Mouse (Mus musculus): ENCODE data around the gene Pip5k1a.
A peak's percentile ranks its signal among the peaks of the same experiment; 100 is the strongest.
"Not testable (repeated sequence)": the region's sequence is repeated elsewhere in the genome, so short reads cannot be mapped to it uniquely, and the experiment has no call there.

The Pip5k1a gene

DNA sequence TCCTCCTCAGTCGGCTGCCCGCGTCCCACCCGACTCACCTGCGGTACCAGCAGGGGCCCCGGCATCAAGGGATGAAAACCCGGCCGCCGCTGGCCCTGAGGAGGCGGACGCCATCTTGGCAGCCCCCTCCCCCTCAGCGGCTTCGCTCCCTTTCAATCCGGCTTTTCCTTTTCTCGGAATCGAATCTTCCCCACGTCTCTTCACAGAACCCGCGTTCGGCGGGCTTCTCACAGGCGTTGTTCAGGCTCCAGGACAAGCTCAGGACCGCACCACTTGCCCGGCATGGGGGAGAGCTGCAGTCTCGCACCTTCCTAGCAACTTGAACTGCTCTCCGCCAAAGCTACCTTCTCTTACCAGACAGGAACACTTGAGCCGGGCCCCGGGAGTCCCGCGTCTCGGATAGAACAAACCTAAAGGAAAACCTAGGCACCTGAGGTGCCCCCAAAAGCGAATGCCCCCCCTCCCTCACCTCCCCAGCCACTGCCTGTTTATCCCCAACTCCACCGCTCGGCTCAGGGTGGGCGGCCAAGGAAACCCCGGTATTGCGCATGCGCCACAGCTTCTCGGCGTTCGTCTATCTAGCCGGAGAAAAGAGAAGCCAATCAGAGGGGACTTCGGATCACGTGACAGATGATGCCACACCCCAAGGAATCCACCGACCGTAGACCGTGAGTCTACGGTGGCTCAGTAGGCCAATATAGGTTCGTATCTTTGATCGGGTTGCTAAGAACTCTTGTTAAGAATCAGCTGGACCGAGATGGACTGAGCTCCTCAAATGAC lies at the start of gene Pip5k1a:
Pip5k1a (minus strand) TSS at position 593 of the 780 bp plus-strand sequence.
- peak; percentile 98 for DNase-seq

DNA sequence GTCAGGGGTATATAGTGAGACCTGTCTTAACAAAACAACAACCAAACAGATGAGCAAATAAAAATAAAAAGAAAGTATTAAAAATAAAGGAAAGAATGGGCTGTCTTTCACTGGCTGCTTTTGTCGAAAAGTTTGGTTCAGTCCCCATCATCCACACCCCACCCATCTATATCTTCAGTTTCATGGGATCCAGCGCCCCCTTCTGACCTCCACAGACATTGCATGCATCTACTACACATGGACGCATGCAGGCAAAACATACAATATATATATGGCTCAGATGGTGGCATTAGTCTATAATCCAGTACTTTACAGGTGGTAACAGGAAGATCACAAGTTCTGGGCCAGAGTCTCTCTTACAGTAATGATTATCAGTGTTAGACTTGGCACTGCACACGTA lies 47.1 kb upstream of the Pip5k1a start:
- DNase-seq = no peak

DNA sequence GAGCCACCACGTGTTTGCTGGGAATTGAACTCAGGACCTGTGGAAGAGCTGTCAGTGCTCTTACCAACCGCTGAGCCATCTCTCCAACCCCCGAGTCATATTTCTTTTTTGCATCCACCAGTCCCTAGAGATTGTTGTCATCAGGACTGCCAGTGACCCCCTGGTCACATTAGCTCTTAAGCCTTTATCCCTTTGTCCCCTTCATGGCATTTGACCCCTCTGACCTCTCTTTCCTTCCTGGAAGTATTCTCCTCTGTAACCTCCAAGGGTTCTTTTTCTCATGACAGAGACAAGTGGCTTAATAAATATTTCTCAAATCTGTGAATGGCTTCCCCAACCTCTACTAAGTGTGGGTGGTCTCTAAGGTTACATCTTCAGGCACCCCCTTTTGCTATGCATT lies 41.2 kb upstream of the Pip5k1a start:
- no peak for DNase-seq

DNA sequence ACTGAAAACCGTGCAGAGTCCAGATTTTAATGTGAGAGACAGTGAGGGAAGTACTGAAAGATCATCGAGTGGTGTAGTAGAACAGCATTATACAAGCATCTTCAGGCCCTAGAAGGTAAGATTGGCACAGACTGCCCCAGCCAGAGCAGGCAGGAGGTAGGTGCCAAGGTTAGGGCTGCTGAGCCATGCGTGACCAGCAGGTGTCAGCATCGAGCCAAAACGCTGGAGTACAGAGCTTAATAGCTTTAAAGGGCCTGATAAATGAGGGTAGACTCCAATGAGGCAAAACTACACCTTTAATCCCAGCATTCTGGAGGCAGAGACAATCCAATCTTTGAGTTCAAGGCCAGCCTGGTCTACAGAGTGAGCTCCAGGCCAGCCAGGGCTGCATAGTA lies 35.9 kb upstream of the Pip5k1a start:
- peak; percentile 79 for DNase-seq

DNA sequence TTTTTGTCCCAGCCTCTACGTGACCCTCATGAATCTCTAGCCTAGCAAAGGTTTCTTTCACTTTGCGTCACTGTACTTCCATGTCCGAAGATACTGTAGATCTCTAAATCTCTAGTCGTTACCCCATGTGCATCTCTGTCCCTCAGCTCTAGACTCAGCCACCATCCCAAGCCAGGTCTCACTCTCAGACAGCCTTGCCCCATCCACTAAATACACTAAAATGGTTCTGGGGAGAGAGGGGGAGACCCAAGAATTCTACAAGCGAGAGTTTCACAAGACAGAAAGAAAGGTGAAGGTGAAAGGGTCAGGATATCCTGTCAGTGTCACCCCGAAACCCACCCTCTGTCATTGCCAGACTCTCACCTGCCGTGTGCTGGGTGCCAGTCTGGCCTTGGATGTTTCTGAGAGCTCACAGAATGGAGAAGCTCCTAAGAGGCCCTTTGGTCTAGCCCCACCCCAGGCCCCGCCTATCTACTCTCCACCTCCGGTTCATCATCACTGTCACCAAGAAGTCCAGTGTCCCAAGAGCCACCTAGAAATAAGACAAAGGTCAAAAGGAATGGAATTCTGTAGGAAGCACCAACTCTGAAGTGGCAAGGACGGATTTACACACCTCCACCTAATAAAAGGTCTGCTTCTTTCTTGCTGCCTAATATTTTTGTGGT lies 35.4 kb upstream of the Pip5k1a start, which contains the start of gene Tnfaip8l2:
Tnfaip8l2 (minus strand) TSS at position 409 of the 665 bp plus-strand sequence.
- DNase-seq = no peak

DNA sequence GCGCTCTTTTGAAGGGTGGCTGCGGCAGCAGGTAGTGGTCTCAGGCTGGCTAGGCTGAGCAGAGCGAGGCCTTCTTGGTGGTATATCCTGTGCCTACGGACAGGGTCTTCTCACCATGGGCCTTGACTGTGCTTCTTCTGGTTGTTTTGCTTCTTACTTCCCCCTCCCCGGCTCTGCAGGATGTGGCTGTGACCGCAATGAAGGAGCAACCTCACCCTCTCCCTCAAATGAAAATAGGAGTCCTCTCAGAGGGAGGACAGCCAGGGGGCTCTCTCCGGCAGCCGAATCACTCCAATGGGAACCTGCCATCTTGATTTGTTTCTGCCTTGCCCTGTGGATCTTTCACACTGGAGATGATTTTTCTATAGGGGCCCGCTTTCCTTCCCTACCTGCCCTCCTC lies 34.7 kb upstream of the Pip5k1a start:
- DNase-seq = no peak

DNA sequence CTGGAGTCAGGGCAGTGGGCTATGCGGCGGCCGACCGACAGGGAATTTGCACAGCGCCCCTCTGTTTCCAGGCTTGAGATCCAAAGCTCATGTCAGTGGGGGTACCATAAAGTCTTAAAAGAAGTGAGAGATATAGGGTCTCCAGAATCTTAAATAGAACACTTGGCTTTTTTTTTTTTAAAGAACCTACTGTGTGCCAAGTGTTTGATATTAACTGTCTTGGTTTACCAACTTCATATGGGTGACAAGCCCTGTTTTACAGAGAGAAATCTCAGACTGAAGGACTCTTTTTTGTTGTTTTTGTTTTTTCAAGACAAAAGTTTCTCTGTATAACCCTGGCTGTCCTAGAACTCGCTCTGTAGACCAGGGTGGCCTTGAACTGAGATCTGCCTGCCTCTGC lies 34.1 kb upstream of the Pip5k1a start:
- DNase-seq = no peak

DNA sequence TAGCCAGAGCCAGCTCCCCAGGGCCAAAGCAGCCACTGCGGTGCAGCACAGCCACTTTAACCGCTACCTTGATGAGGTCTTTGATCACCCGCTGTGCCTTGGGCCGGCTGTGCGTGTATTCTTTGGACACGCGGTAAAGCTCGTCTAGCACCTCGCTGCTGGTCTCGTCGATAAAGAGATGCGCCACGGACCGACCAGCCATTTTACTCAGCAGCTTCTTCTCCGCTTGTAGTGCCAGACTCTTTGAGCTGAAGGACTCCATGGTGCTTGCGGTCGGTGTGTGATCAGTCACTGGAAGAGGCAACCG lies 33.5 kb upstream of the Pip5k1a start:
- DNase-seq = no peak

DNA sequence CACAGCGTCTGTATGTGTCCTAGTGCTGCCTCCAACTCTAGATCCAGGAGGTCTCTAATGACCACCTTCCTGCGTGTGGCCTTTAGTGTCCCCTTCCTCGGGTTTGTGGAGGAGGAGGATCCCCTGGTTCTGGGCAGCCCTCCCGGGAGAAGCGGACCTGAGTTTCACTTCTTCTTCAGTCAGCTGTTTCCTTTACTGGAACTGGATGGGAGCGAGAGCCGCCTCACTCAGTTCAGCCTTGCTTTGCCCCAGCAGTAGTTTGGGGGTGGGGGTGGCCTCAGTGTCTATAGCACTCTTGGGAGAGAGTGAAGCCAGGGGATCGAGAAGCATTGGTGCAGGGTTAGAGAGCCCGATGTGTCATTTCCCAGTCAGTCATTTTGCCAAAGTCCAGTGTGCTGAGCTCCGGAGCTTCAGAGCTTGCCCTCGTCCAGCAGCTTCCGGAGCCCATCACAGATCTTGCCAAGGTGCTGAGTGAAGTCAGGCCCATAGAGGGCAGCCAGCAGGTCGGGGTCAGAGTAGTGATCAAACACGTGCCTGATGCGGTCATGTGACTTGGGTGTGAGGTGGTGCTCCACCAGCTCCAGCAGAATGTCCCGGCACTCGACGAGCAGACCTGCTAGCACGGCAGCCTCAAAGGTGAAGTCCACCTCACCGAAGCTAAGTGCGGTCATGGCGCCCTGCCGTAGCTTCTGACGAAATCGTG lies 33.0 kb upstream of the Pip5k1a start:
- no peak for DNase-seq

DNA sequence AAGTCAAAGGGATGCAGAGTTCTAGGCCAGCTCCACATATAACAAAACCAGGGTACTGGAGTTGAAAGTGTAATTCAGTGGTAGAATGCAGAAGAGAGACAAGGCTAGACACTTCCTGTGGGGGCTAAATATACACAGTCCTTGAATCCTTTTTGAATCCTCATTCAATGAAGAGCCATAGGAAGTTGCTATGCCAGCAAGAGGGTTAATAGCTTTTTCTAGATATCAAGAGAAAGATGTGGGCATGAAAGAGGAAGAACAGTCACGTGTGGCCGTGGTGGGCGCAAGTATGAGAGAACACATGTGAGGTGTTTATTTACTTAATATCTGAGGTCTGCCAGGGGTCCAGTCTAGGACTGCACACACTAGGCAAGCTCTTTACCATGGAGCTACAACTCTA lies 29.6 kb upstream of the Pip5k1a start:
- no peak for DNase-seq

DNA sequence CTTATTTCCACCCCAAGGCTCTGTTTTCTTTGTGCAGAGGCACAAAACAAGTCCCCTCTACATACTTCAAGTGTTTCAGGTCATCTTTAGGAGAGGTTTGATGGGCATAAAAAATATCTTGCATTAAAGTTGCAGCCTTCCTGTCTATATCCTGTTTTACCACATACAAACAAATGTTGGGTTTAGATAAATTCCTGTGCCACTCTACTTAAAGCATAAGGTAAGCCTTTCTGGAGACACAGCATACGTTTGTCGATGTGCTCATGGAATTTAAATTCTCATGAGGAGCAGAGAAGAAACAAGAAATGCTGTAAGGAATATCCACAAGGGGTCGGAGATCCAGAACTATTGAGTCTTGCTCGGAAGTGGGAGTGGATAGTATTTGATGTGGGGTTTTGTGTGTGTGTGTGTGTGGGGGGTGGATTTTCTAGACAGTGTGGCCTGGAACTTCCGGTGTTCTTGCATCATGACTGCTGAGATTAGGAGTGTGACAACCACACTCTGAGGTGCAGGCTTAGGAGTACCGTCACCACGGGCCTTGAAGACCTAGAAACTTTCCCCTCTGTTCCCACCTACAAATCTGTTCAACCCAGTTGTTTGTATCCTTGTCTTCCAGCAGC lies 28.8 kb upstream of the Pip5k1a start:
- DNase-seq = no peak

DNA sequence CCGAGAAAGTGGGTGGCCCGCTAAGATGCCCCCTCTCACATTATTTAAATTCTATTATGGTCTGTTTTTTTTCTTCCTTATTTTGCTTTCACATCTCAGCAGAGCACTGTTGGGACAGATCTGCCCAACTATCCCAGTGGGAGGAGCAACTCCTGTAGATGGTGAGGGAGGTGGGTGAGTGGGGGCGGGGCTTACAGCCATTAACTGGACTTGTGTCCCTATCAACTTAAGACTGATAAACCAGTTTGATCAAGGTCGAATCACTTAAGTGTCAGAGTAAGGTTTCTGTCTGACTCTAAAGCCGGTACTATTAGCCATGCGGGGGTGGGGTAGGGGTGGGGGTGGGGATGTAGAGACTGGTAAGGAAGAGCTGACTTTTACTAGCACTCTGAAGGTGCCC lies 28.3 kb upstream of the Pip5k1a start:
- DNase-seq = no peak

DNA sequence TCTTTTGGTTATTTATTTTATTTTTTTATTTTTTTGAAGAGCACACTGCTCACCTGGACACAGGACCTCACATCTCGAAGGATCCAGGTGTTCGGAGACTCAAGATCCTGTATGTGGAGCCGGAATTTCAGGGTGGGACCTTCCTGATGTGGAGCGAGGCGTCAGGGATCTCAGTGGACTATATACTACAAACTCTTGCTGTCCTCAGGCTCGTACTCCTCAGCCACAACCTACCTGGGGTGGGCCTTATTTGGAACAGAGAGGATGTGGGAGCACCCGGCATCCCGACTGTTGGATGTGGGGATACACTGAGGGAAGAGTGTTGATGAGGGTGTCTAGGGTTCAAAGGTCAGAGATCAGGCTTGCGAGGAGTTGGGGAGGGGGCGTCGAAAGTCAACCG lies 27.4 kb upstream of the Pip5k1a start:
- DNase-seq = not testable (repeated sequence)

DNA sequence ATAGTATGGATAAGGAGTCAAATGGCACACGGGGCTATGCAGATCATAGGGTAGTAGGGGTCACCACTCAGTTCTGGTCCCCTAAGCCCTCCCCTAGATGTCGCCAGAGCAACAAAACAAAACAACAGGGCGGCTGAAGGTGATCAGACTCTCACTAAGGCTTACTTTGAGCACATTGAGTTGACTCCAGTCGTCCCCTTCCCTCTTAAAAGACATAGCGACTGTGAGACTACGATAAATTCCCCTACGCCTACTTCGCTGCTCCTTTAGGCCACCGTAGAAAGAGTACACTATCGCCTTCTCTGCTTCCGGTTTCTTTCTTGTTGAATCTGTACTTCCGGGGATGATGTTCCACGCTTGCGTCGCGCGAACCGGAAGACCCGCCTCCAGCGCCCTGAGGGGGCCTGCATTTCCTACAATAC lies 27.0 kb upstream of the Pip5k1a start, which contains the start of the genes Scnm1 and Lysmd1:
Scnm1 (minus strand) TSS at position 332 of the 422 bp plus-strand sequence.
Lysmd1 (plus strand) TSS at position 409 of the 422 bp plus-strand sequence.
- DNase-seq = peak; percentile 95

DNA sequence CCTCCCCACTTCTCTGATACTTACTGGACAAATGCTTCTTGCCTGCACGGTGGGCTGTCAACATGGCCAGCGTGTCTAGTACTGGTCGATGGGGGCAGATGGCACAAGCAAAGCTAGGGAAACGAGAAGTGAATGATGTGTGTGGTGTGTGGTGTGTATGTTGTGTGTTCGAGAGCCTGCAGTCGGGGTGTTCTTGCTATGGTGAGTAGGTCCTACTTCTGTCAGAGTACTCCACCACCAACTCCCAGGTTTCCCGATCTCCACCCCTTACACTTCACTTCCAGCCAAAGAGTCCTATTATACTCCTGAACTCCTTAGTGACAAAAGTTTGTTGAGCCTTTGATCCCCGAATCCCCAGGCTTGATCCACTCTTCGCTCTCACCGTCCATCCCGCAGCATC lies 26.4 kb upstream of the Pip5k1a start:
- no peak for DNase-seq

DNA sequence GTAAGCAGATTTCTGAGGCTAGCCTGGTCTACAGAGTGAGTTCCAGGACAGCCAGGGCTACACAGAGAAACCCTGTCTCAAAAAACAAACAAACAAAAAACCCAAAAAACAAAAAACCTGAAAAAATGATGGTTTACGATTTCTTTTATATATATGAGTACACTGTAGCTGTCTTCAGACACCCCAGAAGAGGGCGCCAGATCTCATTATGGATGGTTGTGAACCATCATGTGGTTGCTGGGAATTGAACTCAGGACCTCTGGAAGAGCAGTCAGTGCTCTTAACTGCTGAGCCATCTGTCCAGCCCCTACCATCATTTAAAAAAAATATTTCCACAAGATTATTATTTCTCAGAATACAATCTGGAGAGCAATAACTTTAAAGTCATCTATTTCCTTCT lies 25.7 kb upstream of the Pip5k1a start:
- not testable (repeated sequence) for DNase-seq

DNA sequence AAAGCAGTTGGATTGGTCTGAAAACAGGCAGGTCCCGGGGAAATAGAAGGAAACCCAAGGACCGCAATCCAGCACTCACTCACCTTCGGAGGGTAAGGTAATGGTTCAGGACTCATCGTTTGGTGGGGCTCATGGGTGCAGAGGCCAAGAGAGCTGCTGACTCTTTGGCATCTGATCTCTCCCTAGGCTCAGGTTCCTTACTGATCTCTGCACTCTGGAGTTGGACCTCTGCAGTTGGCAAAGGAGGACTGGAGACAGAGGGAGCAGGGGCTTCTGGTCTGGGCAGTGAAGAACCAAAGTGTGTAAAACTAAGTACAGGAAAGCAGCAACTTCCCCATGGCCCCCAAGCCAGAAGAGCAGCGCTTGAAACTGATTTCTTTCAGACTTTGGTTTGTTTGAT lies 23.4 kb upstream of the Pip5k1a start:
- DNase-seq = no peak

DNA sequence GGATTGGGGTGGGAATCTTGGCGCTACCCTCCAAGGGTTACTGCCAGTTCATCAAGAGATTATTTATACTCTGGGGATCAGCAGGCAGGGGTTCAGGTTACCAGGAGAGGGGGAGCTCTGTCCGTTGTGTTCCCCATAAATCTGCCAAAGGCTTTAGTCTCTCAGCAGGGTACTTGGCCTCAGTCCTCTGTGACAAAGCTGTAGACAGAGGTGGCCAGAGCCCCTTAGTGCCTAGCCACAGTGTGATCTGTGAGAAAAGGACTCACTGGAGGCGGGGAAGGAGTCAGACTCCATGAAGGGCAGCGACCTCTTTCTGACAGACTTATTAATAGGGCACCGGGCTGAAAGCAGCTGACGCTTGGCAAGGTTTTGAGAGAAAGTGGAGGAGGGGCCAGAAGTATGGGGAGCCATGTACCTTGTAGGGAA lies 22.5 kb upstream of the Pip5k1a start:
- no peak for DNase-seq

DNA sequence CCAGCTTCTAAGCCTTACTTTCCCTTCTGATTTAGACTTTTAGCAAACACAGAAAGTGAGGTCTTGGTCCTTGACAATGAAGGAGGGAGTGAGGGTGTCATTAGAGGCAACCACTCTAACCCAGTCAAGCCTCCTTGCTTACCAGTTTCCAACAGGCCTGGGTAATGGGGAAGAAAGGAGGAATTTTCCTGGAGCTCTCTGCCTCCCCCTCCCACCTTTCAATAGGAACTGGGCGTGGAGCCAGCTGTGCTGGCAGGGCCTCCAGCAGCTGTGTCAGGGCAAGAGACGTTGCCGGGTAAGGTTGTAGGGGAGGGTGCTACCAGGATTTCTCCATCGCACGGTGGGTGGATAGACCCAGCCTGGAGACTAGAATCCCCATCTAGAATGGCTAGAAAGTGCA lies 18.2 kb upstream of the Pip5k1a start:
- no peak for DNase-seq

DNA sequence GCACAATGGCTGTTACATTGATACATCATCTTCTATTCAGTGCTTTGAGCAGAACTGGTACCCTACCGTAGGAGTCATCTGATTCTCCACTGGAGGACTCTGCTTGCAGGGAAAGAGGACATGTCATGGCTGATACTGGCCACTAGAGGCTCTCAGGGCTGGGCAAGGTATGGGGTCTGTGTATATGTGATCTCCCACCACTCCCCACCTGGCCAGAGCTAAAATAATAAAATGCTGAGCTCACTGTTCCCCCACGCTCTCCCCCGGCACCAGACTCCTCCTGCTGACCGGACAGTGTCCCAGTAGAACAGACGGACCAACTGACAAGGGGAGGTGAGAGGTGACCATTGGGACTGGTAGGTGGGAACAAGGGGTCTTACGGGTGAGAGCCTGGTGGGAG lies 17.5 kb upstream of the Pip5k1a start, which contains the start of gene Tmod4:
Tmod4 (plus strand) TSS at position 231 of the 400 bp plus-strand sequence.
- no peak for DNase-seq

DNA sequence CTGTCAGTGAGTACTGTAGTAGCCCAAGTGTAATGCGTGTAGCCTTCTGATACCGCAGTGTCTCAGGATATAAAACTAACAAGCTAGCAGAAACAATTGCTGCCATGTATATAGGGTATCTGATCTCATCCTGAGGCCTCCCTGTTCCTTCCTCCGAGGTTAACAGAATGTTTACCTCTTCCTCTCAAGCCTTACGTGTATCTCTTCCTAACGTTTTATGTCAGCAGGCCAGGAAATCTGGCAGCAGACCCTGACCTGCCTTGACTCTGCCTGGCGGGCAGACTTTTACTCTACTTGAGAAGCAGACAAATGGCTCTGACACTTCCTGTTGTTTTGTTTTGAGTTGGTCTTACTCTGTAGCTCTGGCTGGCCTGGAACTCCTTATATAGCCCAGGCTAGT lies 14.8 kb upstream of the Pip5k1a start:
- DNase-seq = no peak

DNA sequence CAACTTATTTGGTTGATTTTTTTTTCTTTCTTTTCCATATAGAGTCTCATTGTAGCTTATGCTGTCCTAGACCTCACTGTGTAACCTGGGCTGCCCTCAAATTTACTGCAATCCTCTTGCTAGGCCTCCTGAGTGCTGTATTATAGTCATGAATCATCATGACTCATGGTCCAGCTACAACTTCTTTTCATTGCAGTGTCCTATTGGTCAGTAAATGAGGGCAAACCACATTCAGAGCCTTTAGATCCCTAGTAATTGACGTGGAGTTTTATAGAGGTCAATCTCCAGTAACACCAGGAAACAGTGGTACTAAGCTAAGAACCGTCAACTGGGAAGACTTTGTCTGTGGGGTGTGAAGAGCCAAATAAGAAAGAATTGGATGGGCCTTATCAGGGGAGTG lies 11.0 kb upstream of the Pip5k1a start:
- DNase-seq = no peak

DNA sequence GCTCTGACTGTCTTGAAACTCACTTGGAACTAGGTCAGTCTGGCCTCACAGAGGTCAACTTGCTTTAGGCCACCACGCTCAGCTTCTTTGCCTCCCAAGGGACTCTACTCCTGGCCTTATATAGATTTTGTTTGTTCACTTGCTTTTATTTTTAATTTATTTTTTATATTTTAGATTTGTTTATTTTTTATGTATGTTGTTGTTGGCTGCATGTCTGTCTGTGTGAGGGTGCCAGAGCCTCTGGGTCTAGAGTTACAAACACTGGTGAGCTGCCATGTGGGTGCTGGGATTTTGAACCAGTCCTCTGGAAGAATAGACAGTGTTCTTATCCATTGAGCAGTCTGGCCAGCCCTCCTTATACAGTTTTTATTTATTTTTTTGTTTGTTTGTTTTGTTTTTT lies 6.0 kb upstream of the Pip5k1a start:
- no peak for DNase-seq
